Mouse (Mus musculus): ENCODE measurements around the gene AU021092. TPM values are rescaled to one million over a fixed set of nuclear protein-coding genes. Genes with fewer than 3 reads are reported as not detected.
"Not testable (repeated sequence)": the region's sequence is repeated elsewhere in the genome, so short reads cannot be mapped to it uniquely, and the experiment has no call there.

AU021092 gene
- not detected in 2 replicates for total RNA-seq (2015; ENCODE audit: low replicate concordance)
- not detected in 2 replicates for total RNA-seq (2017; ENCODE audit: low replicate concordance)

GRCm38 (mm10) chr16:5222140-5222539, at the start of gene AU021092:
Gene AU021092, minus strand, starts transcription at chr16:5222299.
- no peak for ATAC-seq (replicated peaks; ENCODE audit: low FRiP score, poor library complexity, severe bottlenecking)

GRCm38 (mm10) chr16:5271411-5272035, 49.4 kb upstream of the AU021092 start:
- ATAC-seq (replicated peaks; ENCODE audit: low FRiP score, poor library complexity, severe bottlenecking), result no peak

- ATAC-seq (replicated peaks; ENCODE audit: low FRiP score, poor library complexity, severe bottlenecking), result no peak
These were observed 41.8 kb upstream of the AU021092 start for GRCm38 (mm10) chr16:5263926-5264325.

GRCm38 (mm10) chr16:5263156-5263555, 41.1 kb upstream of the AU021092 start:
- ATAC-seq (replicated peaks; ENCODE audit: low FRiP score, poor library complexity, severe bottlenecking), result no peak

GRCm38 (mm10) chr16:5255779-5256496, 33.8 kb upstream of the AU021092 start, which contains the start of gene Eef2kmt:
Gene Eef2kmt, minus strand, starts transcription at chr16:5255983.
- ATAC-seq (replicated peaks; ENCODE audit: low FRiP score, poor library complexity, severe bottlenecking), result peak; percentile 95

- ATAC-seq (replicated peaks; ENCODE audit: low FRiP score, poor library complexity, severe bottlenecking), result no peak
These were observed 33.1 kb upstream of the AU021092 start for GRCm38 (mm10) chr16:5255081-5255740.

GRCm38 (mm10) chr16:5254346-5255025, 32.4 kb upstream of the AU021092 start:
- ATAC-seq (replicated peaks; ENCODE audit: low FRiP score, poor library complexity, severe bottlenecking), result peak; percentile 71

GRCm38 (mm10) chr16:5252260-5252659, 30.2 kb upstream of the AU021092 start:
- no peak for ATAC-seq (replicated peaks; ENCODE audit: low FRiP score, poor library complexity, severe bottlenecking)

GRCm38 (mm10) chr16:5250891-5251290, 28.8 kb upstream of the AU021092 start:
- ATAC-seq (replicated peaks; ENCODE audit: low FRiP score, poor library complexity, severe bottlenecking), result no peak

- peak; percentile 51; the same call in 1 of the 2 replicates for ATAC-seq (replicated peaks; ENCODE audit: low FRiP score, poor library complexity, severe bottlenecking)
These were observed 22.3 kb upstream of the AU021092 start for GRCm38 (mm10) chr16:5244411-5244810.

GRCm38 (mm10) chr16:5242882-5243281, 20.8 kb upstream of the AU021092 start:
- no peak for ATAC-seq (replicated peaks; ENCODE audit: low FRiP score, poor library complexity, severe bottlenecking)

GRCm38 (mm10) chr16:5242355-5242754, 20.3 kb upstream of the AU021092 start:
- ATAC-seq (replicated peaks; ENCODE audit: low FRiP score, poor library complexity, severe bottlenecking), result no peak

GRCm38 (mm10) chr16:5233418-5234313, 11.6 kb upstream of the AU021092 start, which contains the start of gene Alg1:
Gene Alg1, plus strand, starts transcription at chr16:5233621.
- ATAC-seq (replicated peaks; ENCODE audit: low FRiP score, poor library complexity, severe bottlenecking), result peak; percentile 98

- ATAC-seq (replicated peaks; ENCODE audit: low FRiP score, poor library complexity, severe bottlenecking), result no peak
These were observed 10.9 kb upstream of the AU021092 start for GRCm38 (mm10) chr16:5232982-5233381.

- ATAC-seq (replicated peaks; ENCODE audit: low FRiP score, poor library complexity, severe bottlenecking), result not testable (repeated sequence)
These were observed 6.0 kb upstream of the AU021092 start for GRCm38 (mm10) chr16:5228103-5228502.

GRCm38 (mm10) chr16:5227501-5227900, 5.4 kb upstream of the AU021092 start:
- ATAC-seq (replicated peaks; ENCODE audit: low FRiP score, poor library complexity, severe bottlenecking), result not testable (repeated sequence)

- not testable (repeated sequence) for ATAC-seq (replicated peaks; ENCODE audit: low FRiP score, poor library complexity, severe bottlenecking)
These were observed 4.4 kb upstream of the AU021092 start for GRCm38 (mm10) chr16:5226534-5226933.

- ATAC-seq (replicated peaks; ENCODE audit: low FRiP score, poor library complexity, severe bottlenecking), result no peak
These were observed 696 bp downstream of the AU021092 start for GRCm38 (mm10) chr16:5221403-5221802.
